Mouse (Mus musculus) lung, postnatal 0 days (tissue): ENCODE measurements around the gene Slc5a3. TPM values are rescaled to one million over a fixed set of nuclear protein-coding genes. Genes with fewer than 3 reads are reported as not detected.

Source experiments
- ATAC-seq: fragments of 200-750 bp; cut with Nextera tagmentation; 2 replicates; pipeline ENCODE4 v1.8.0; 2017; ENCODE audit warnings: moderate library complexity
- DNase-seq: peaks from one replicate; pipeline ENCODE4 v3.0.0-alpha.2; 2016; ENCODE audit warnings: low spot score
- H3K27ac ChIP-seq: fragments of 300-500 bp; sonication (generic); 2 replicates; pipeline ENCODE4 v1.5.1; 2014; ENCODE audit warnings: antibody characterized with exemption, mild to moderate bottlenecking, low read length, mixed read lengths
- H3K27me3 ChIP-seq: fragments of 300-500 bp; sonication (generic); replicated peaks from 2 replicates; pipeline ENCODE4 v1.6.1; 2014; ENCODE audit warnings: low read length, mixed read lengths; ENCODE audit not compliant: insufficient read depth
- H3K36me3 ChIP-seq: fragments of 300-500 bp; sonication (generic); 2 replicates; pipeline ENCODE4 v1.6.1; 2014; ENCODE audit warnings: low read length, mixed read lengths; ENCODE audit not compliant: insufficient read depth
- H3K4me1 ChIP-seq: fragments of 300-500 bp; sonication (generic); 2 replicates; pipeline ENCODE4 v1.6.1; 2014; ENCODE audit warnings: antibody characterized with exemption, low read depth, low read length, mixed read lengths; ENCODE audit not compliant: insufficient read depth
- H3K4me2 ChIP-seq: fragments of 300-500 bp; sonication (generic); replicated peaks from 2 replicates; pipeline ENCODE4 v1.6.1; 2014; ENCODE audit warnings: low read depth, mild to moderate bottlenecking, low read length, moderate library complexity, mixed read lengths
- H3K4me3 ChIP-seq: fragments of 300-500 bp; sonication (generic); 2 replicates; pipeline ENCODE4 v1.5.1; 2014; ENCODE audit warnings: low read depth, low read length
- H3K9ac ChIP-seq: fragments of 300-500 bp; sonication (generic); replicated peaks from 2 replicates; pipeline ENCODE4 v1.6.1; 2014; ENCODE audit warnings: low read depth, mild to moderate bottlenecking
- H3K9me3 ChIP-seq: fragments of 300-500 bp; sonication (generic); 2 replicates; pipeline ENCODE4 v1.6.1; 2016; ENCODE audit warnings: low read length, mixed read lengths
- CTCF ChIP-seq: IDR thresholded peaks from 2 replicates; pipeline ENCODE4 v1.5.1; 2016; ENCODE audit warnings: antibody characterized with exemption, mild to moderate bottlenecking
- EP300 ChIP-seq: IDR thresholded peaks from 2 replicates; pipeline ENCODE4 v1.6.1; 2016; ENCODE audit warnings: antibody characterized with exemption, mild to moderate bottlenecking, control low read depth
- WGBS: fragments of 180-500 bp; shearing (Covaris S2); extraction: QIAGEN DNeasy Blood & Tissue Kit; methylation state at CpG from one replicate; pipeline ENCODE4 v1.1.7; 2014; 5-methylcytosine and 5-hydroxymethylcytosine counted together
- polyA plus RNA-seq: library from polyadenylated mRNA; unstranded; fragments of >200 nt; fragmentation: Nextera tagmentation; extraction: Ambion mirVana; gene quantifications from 2 replicates; pipeline ENCODE4 v1.2.1, GENCODE M21; 2015

Gene Slc5a3
- polyA plus RNA-seq, 1 experiment from 2014 or later, result 2.5 TPM

GRCm38 (mm10) chr16:92060213-92060612, 2.1 kb downstream of the Slc5a3 start:
- Histone ChIP-seq H3K27ac (no peak overlapping the region), H3K4me1 (0 out of 2 replicates have a peak, but pooled peaks cover 3% of the 10 kb centered on the region), H3K4me2 (no peak overlapping the region), H3K4me3 (no peak overlapping the region), H3K27me3 (no peaks in the 10 kb centered on the region), H3K9me3 (no peaks in the 10 kb centered on the region), H3K36me3 (no peaks in the 10 kb centered on the region), H3K9ac (no peak overlapping the region)
- WGBS, result 86% methylated on average over 3 of the region's 3 CpGs
- DNase-seq (no peak), ATAC-seq (no peak)
- no peak for TF ChIP-seq EP300
- no peak for TF ChIP-seq CTCF

GRCm38 (mm10) chr16:92061586-92061985, 3.5 kb downstream of the Slc5a3 start:
- WGBS, result 96% methylated on average over 7 of the region's 7 CpGs
- TF ChIP-seq EP300 (no peak), CTCF (no peak)
- no peak for DNase-seq

GRCm38 (mm10) chr16:92062832-92063231, 4.7 kb downstream of the Slc5a3 start:
- H3K4me3 ChIP-seq, result no peak overlapping the region
- no peak overlapping the region for H3K27ac ChIP-seq
- no peaks in the 10 kb centered on the region for H3K4me1 ChIP-seq
- no peak overlapping the region for H3K9ac ChIP-seq
- TF ChIP-seq CTCF, result no peak
- no peak for TF ChIP-seq EP300
- no peak for DNase-seq
- H3K27me3 ChIP-seq, result no peaks in the 10 kb centered on the region
- 94% methylated on average over 1 of the region's 1 CpGs for WGBS
- no peak for ATAC-seq
- no peak overlapping the region for H3K4me2 ChIP-seq
- no peaks in the 10 kb centered on the region for H3K9me3 ChIP-seq
- no peaks in the 10 kb centered on the region for H3K36me3 ChIP-seq

More at GRCm38 (mm10) chr16:92061586-92061985, 3.5 kb downstream of the Slc5a3 start:
- Histone ChIP-seq H3K4me1 (0 out of 2 replicates have a peak, but pooled peaks cover 3% of the 10 kb centered on the region), H3K4me2 (no peak overlapping the region), H3K36me3 (no peaks in the 10 kb centered on the region), H3K27ac (no peak overlapping the region), H3K27me3 (no peaks in the 10 kb centered on the region), H3K9me3 (no peaks in the 10 kb centered on the region), H3K9ac (no peak overlapping the region), H3K4me3 (no peak overlapping the region)
- no peak for ATAC-seq

- Histone ChIP-seq H3K36me3 (no peaks in the 10 kb centered on the region), H3K4me1 (no peaks in the 10 kb centered on the region), H3K4me3 (no peak overlapping the region), H3K4me2 (no peak overlapping the region), H3K27me3 (no peaks in the 10 kb centered on the region), H3K9ac (no peak overlapping the region), H3K9me3 (no peaks in the 10 kb centered on the region), H3K27ac (no peak overlapping the region)
- TF ChIP-seq CTCF, result no peak
- WGBS, result 89% methylated on average over 2 of the region's 2 CpGs
- DNase-seq (peak; percentile 21), ATAC-seq (no peak)
Measured at GRCm38 (mm10) chr16:92064801-92065200, 6.7 kb downstream of the Slc5a3 start.

GRCm38 (mm10) chr16:92070338-92070737, 12.2 kb downstream of the Slc5a3 start:
- Histone ChIP-seq H3K27ac (no peak overlapping the region), H3K9me3 (no peaks in the 10 kb centered on the region), H3K9ac (no peak overlapping the region), H3K27me3 (no peaks in the 10 kb centered on the region), H3K4me3 (no peak overlapping the region), H3K4me2 (no peak overlapping the region), H3K4me1 (no peaks in the 10 kb centered on the region), H3K36me3 (no peaks in the 10 kb centered on the region)
- DNase-seq, result no peak
- ATAC-seq, result no peak
- TF ChIP-seq CTCF (no peak), EP300 (no peak)
- 75% methylated on average over 8 of the region's 8 CpGs for WGBS

- H3K4me1 ChIP-seq, result no peaks in the 10 kb centered on the region
- DNase-seq (no peak), ATAC-seq (no peak)
- 85% methylated on average over 8 of the region's 8 CpGs for WGBS
- H3K27me3 ChIP-seq, result no peaks in the 10 kb centered on the region
- H3K4me3 ChIP-seq, result no peak overlapping the region
- H3K9ac ChIP-seq, result no peak overlapping the region
- no peak overlapping the region for H3K4me2 ChIP-seq
- TF ChIP-seq EP300 (no peak), CTCF (no peak)
- no peaks in the 10 kb centered on the region for H3K36me3 ChIP-seq
- H3K27ac ChIP-seq, result no peak overlapping the region
- no peaks in the 10 kb centered on the region for H3K9me3 ChIP-seq
Measured at GRCm38 (mm10) chr16:92076797-92077196, 18.7 kb downstream of the Slc5a3 start.
